Mouse (Mus musculus): Measurements from ENCODE around the gene Fam13c. TPM values are rescaled to one million over a fixed set of nuclear protein-coding genes. Genes with fewer than 3 reads are reported as not detected.

The Fam13c gene
- total RNA-seq, 1 experiment from 2014 or later = not detected

DNA sequence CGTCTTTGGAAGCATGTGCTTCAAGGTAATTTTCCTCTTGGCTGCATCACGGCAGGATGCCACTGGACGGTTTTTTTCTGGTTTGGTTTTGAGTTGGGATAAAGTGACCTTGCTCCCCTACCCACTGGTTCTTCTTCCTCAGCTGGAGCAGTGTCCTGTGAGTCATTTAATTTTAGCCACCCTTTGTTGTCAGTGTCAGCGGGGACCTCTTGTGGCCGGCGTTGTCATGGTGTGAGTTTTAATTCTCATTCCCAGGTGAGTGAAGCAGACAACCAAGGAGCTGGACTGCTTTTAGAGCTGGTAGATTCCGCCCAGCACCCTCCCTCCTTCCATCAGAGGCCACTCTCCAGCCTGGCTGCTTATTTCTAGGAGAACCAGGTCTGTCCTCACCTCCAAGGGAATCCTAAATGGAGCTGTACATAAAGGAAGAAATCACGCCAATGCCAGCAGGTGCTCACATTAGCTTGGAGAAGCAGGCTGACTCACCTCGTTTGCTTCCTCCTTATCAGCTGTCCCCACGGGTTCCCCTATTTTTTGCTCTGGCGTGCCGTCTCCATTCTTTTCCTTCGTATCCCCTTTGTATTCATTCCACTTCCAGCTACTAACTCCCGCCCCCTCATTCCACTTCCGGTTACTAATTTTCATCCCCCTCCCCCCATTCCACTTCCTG lies 66.4 kb downstream of the Fam13c start:
- no peak for ATAC-seq (ENCODE audit: extremely low read depth, insufficient number of reproducible peaks, low FRiP score, poor library complexity, severe bottlenecking)

GRCm38 (mm10) chr10:70507880-70508279 lies 67.6 kb downstream of the Fam13c start:
- ATAC-seq (ENCODE audit: extremely low read depth, insufficient number of reproducible peaks, low FRiP score, poor library complexity, severe bottlenecking) = no peak

DNA sequence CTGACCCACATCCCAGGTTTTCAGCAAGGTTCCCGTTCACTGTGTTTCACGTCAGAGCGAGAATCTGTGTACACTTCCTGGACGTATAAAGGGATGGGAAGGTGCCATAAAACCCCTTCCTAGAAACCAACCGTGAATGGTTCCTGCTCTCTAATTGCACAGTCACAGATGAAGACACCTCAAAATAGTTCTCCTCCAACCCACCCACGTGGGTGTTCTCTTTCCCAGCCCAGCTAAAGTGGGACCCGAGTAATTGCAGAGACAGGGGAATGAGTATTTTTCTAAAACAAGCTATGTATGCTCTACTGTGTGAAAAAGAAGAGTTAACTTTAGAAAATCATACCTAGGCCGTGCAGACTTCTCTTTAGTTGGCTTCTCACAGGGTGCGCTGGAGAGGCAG lies 74.6 kb downstream of the Fam13c start:
- ATAC-seq (ENCODE audit: extremely low read depth, insufficient number of reproducible peaks, low FRiP score, poor library complexity, severe bottlenecking) = no peak

- no peak for ATAC-seq (ENCODE audit: extremely low read depth, insufficient number of reproducible peaks, low FRiP score, poor library complexity, severe bottlenecking)
Measured at GRCm38 (mm10) chr10:70516661-70517060, 76.4 kb downstream of the Fam13c start.

DNA sequence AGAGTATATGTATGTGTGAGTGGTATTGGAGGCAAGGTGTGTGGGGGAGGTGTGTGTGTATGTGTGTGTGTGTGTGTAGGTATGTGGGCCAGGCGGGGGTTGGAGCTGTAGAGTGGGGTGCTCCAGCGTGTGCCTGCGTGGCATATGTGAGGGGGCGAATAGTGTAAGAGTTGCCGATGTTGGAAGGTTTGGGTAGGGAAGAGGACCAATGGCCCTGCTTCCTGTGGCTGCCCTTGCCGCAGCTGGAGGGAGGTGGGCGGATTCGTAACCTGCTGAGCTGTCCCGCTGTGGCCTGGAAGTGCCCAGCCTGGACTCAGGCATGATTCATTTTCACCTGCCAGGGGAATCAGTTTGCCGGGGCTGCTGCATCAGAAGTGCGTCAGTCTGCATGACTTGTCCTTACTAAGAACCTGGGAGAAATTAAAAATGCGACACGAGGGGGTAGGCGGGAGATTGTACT lies 79.4 kb downstream of the Fam13c start:
- ATAC-seq (ENCODE audit: extremely low read depth, insufficient number of reproducible peaks, low FRiP score, poor library complexity, severe bottlenecking) = no peak

DNA sequence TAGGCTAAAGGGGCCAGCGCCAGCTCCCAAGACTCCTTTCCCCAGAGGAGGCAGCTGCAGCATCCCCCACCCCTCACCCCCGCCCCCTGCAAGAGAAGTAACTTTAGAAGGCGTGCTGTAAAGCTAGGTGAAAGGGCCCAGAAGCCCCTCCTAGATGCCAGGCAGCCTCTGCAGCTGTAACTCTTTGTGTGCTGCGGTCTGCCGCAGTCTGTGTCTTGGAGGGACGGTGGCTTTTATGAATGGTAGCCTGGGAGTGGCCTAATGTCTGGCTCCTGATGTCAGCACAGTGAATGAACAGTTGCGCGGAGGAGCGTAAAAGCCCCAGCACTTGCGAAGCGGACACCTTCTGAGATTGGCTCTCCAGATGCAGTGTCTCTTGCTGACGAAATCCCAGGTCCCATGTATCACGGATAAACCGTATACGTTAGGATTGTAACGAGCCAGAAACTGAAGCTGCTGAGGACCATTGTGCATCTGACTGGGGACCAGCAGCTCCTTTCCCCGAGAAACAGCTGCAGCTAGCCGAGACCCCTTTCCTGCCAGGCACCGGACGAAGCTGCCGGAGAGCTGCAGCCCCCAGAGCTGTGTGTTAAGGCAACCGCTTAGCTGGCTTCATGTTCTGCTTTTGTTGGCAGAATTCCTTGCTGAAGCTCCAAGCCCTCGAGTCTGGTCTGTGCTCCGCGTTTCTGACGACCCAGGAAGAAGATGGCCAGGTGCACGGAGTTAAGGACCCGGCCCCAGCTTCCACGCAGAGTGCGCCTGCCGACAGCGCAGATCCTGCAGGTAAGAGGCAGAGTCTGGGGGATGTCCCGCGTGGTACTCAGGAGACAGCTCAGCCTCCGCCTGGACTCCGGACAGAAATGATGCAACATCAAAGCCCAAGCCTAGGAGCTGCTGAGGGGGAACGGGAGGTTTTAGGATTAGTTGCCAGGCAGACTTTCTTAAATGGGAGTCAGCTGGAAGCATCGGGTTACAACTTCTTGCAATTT lies 80.2 kb downstream of the Fam13c start:
- ATAC-seq (ENCODE audit: extremely low read depth, insufficient number of reproducible peaks, low FRiP score, poor library complexity, severe bottlenecking) = no peak

GRCm38 (mm10) chr10:70521379-70521778 lies 81.1 kb downstream of the Fam13c start:
- no peak for ATAC-seq (ENCODE audit: extremely low read depth, insufficient number of reproducible peaks, low FRiP score, poor library complexity, severe bottlenecking)

GRCm38 (mm10) chr10:70530185-70530823 lies 90.0 kb downstream of the Fam13c start:
- no peak for ATAC-seq (ENCODE audit: extremely low read depth, insufficient number of reproducible peaks, low FRiP score, poor library complexity, severe bottlenecking)

DNA sequence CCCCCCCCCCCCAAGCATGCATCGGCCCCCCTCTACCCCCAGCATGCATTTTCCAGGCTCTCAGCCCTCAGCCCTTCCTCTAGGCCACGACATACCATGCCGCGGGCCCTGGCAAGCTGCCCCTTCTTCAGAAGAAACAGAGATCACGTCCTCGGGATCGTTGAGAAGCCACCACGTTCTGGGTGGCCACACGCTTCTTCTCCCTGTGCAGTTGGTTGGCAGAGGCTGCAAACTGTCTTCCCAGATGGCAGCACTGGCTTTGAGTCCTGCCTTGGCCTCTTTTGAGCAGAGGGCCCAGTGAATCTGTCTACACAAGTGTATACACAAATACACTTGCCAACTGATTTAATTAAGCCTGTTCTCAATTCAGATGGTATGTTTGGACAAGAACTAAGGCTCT lies 92.0 kb downstream of the Fam13c start:
- no peak for ATAC-seq (ENCODE audit: extremely low read depth, insufficient number of reproducible peaks, low FRiP score, poor library complexity, severe bottlenecking)

DNA sequence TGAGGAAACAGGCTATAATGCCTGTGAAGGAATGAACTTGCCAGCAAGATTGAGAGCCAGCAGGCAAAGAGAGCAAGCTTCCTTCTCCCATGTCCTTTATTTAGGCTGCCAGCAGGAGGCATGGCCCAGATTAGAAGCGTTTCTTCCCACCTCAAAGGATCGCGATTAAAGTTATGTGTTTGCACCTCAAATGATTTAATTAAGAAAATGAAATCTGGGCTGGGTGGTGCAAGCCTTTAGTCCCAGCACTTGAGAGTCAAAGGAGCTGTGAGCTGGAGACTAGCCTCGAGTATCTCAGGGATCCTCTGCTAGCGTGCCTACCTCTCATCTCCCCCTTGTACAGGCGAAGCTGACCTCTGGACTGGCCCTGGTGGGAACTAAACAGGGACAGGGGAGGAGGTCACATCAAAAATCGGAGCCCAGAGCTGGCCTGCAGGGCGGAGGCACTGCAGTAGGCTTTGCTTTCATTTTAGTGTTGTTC lies 93.1 kb downstream of the Fam13c start:
- ATAC-seq (ENCODE audit: extremely low read depth, insufficient number of reproducible peaks, low FRiP score, poor library complexity, severe bottlenecking) = no peak

DNA sequence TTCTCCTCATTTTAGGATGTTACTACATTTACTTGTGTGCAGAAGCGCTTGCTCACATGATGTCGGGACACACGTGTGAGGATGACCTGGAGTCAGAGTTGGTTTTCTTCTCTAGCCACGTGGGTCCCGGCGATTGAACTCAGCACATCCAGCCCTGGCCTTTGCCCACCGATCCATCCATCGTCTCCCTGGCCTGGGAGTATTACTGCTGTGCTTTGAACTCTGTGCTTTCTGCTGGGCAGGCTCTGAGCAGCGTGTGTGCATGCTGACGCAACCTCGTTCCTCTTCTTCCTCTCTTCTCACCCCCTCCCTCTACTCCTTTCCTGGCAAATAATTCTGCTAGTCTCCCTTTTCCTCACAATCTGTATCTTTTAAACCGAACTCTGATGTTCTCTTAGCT lies 93.7 kb downstream of the Fam13c start:
- no peak for ATAC-seq (ENCODE audit: extremely low read depth, insufficient number of reproducible peaks, low FRiP score, poor library complexity, severe bottlenecking)

DNA sequence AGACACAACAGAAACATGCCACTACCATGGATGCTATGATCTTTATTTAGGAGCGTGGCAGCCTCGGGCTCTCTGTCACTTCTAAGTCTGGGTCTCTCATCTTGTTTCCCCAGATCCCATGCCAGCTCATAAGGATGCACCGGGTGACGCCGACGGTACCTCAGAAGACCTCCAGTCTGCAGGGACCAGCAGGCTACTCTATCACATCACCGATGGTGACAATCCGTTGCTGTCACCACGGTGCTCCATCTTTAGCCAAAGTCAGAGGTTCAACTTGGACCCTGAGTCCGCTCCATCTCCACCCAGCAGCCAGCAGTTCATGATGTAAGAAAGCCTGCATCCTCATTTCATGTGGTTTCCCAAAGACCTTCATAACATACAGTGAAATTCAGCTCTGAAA lies 94.3 kb downstream of the Fam13c start:
- ATAC-seq (ENCODE audit: extremely low read depth, insufficient number of reproducible peaks, low FRiP score, poor library complexity, severe bottlenecking) = no peak

GRCm38 (mm10) chr10:70535401-70535800 lies 95.1 kb downstream of the Fam13c start:
- no peak for ATAC-seq (ENCODE audit: extremely low read depth, insufficient number of reproducible peaks, low FRiP score, poor library complexity, severe bottlenecking)

GRCm38 (mm10) chr10:70537694-70538093 lies 97.4 kb downstream of the Fam13c start:
- no peak for ATAC-seq (ENCODE audit: extremely low read depth, insufficient number of reproducible peaks, low FRiP score, poor library complexity, severe bottlenecking)

DNA sequence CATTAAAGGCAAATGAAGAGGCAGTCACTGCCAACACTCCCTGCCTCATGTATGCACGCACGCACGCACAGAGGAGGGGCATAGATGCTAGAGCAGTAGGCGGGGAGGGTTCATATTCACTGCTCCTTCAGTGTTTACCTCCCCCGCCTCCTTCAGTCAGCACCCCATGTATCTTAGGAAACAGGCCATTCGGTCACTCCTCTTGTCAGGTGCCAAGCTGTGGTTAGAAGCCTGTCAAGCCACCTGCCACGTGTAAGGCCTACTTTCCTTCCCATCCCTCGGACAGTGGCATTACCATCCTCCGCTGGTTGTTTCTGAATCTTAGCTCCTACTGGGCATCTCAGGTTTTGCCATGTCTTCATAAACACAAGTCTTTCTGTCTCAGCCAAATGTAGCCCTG lies 99.0 kb downstream of the Fam13c start:
- ATAC-seq (ENCODE audit: extremely low read depth, insufficient number of reproducible peaks, low FRiP score, poor library complexity, severe bottlenecking) = no peak

- no peak for ATAC-seq (ENCODE audit: extremely low read depth, insufficient number of reproducible peaks, low FRiP score, poor library complexity, severe bottlenecking)
Measured at GRCm38 (mm10) chr10:70540456-70541195, 100.3 kb downstream of the Fam13c start.

GRCm38 (mm10) chr10:70542857-70543256 lies 102.6 kb downstream of the Fam13c start:
- no peak for ATAC-seq (ENCODE audit: extremely low read depth, insufficient number of reproducible peaks, low FRiP score, poor library complexity, severe bottlenecking)

GRCm38 (mm10) chr10:70552531-70552930 lies 112.2 kb downstream of the Fam13c start:
- ATAC-seq (ENCODE audit: extremely low read depth, insufficient number of reproducible peaks, low FRiP score, poor library complexity, severe bottlenecking) = no peak

GRCm38 (mm10) chr10:70563636-70564035 lies 123.4 kb downstream of the Fam13c start:
- no peak for ATAC-seq (ENCODE audit: extremely low read depth, insufficient number of reproducible peaks, low FRiP score, poor library complexity, severe bottlenecking)
